Mouse (Mus musculus) left cerebral cortex, postnatal 14 days (tissue): ENCODE results near the gene Slc9c1. TPM values are rescaled to one million over a fixed set of nuclear protein-coding genes. Genes with fewer than 3 reads are reported as not detected.

Experiments used
- total RNA-seq, 2 experiments: library from RNA; stranded (reverse); gene quantifications; 2 replicates each; pipeline ENCODE4 v1.2.3; 2021

Slc9c1 gene
- total RNA-seq, 2 experiments from 2014 or later: not detected

Other genes with a start within 250 kb of the Slc9c1 start
- gene Cd200, start 126.3 kb upstream of the Slc9c1 start, total RNA-seq: 100 to 1,000 TPM; 158 to 160 TPM
- under 1 TPM; 0.13 to 0.33 TPM for gene Gm609, start 42.3 kb upstream of the Slc9c1 start, total RNA-seq
- gene Gm17783, start 3.3 kb upstream of the Slc9c1 start, total RNA-seq: under 1 TPM in 1 of 2 experiments, not detected in 1; 0.44 TPM
- gene Gcsam, start 75.1 kb downstream of the Slc9c1 start, total RNA-seq: not detected
- gene BC016579, start 118.8 kb downstream of the Slc9c1 start, total RNA-seq: under 1 TPM; 0.15 to 0.21 TPM
- gene Tmprss7, start 158.3 kb downstream of the Slc9c1 start, total RNA-seq: 1 to 10 TPM; 5.2 to 8.5 TPM
- gene Tagln3, start 189.3 kb downstream of the Slc9c1 start, total RNA-seq: 100 to 1,000 TPM; 302 to 304 TPM
- gene Abhd10, start 207.6 kb downstream of the Slc9c1 start, total RNA-seq: 10 to 100 TPM; 20.1 to 22.5 TPM